Mouse (Mus musculus) C2C12 (cell line): ENCODE results near the gene Baz1a. TPM values are rescaled to one million over a fixed set of nuclear protein-coding genes. Genes with fewer than 3 reads are reported as not detected.
A peak's percentile ranks its signal among the peaks of the same experiment; 100 is the strongest.

Experiments
- H3K27me3 ChIP-seq: one replicate; pipeline ENCODE4 v1.6.1; 2011; ENCODE audit not compliant: control insufficient read depth, insufficient read depth, insufficient read length
- H3K36me3 ChIP-seq: one replicate; pipeline ENCODE4 v1.6.1; 2011; ENCODE audit not compliant: control insufficient read depth, insufficient read depth
- H3K4me3 ChIP-seq: one replicate; pipeline ENCODE4 v1.5.1; 2011; ENCODE audit warnings: mild to moderate bottlenecking, control low read depth; ENCODE audit not compliant: poor library complexity, insufficient read depth, severe bottlenecking
- H3K79me2 ChIP-seq: one replicate; pipeline ENCODE4 v1.6.1; 2011; ENCODE audit not compliant: control insufficient read depth, insufficient read depth
- H3K79me3 ChIP-seq: one replicate; pipeline ENCODE4 v1.6.1; 2011; ENCODE audit warnings: low read depth, control low read depth
- H3ac ChIP-seq: one replicate; pipeline ENCODE3; 2011; ENCODE audit warnings: low read depth; ENCODE audit not compliant: control insufficient read depth, insufficient read length
- CEBPB ChIP-seq: IDR thresholded peaks from one replicate; pipeline ENCODE4 v1.6.1; 2011; ENCODE audit warnings: low read depth, mild to moderate bottlenecking, control low read depth, moderate library complexity
- CTCF ChIP-seq: IDR thresholded peaks from one replicate; pipeline ENCODE4 v1.5.1; 2011; ENCODE audit not compliant: control insufficient read depth, insufficient read depth, insufficient read length
- FOSL1 ChIP-seq: IDR thresholded peaks from one replicate; pipeline ENCODE4 v1.8.0; 2011; ENCODE audit warnings: mild to moderate bottlenecking, low read length; ENCODE audit not compliant: poor library complexity, insufficient read depth, severe bottlenecking
- MAX ChIP-seq: IDR thresholded peaks from one replicate; pipeline ENCODE4 v1.6.1; 2011; ENCODE audit warnings: mild to moderate bottlenecking, control low read depth
- MYOD1 ChIP-seq: IDR thresholded peaks from one replicate; pipeline ENCODE4 v1.6.1; 2011; ENCODE audit warnings: low read depth; ENCODE audit not compliant: control insufficient read depth, insufficient read length
- MYOG ChIP-seq: IDR thresholded peaks from one replicate; pipeline ENCODE4 v1.6.1; 2011; ENCODE audit not compliant: control insufficient read depth, insufficient read length; ENCODE audit errors: extremely low read depth
- USF1 ChIP-seq: IDR thresholded peaks from one replicate; pipeline ENCODE4 v1.6.1; 2011; ENCODE audit warnings: low read depth, mild to moderate bottlenecking, control low read depth, moderate library complexity
- polyA plus RNA-seq: library from polyadenylated mRNA; unstranded; fragments of >200 nt; fragmentation: generic; extraction: Trizol; gene quantifications from one replicate; pipeline ENCODE4 v1.2.1, GENCODE M21; 2012; ENCODE audit warnings: missing spikeins

Gene Baz1a
- polyA plus RNA-seq, 1 experiment: 11.3 TPM

- TF ChIP-seq MYOD1 (no peak), MAX (no peak), CTCF (no peak), USF1 (peak; percentile 57), MYOG (no peak), FOSL1 (no peak)
Measured at GRCm38 (mm10) chr12:54862606-54863535, 151.3 kb downstream of the Baz1a start, which contains the start of gene Cfl2. Gene Cfl2 (minus strand): TSS chr12:54862877.

GRCm38 (mm10) chr12:54861991-54862605 lies 152.1 kb downstream of the Baz1a start:
- Histone ChIP-seq H3K36me3 (peaks cover 37% of the 10 kb centered on the region), H3K27me3 (no peaks in the 10 kb centered on the region), H3K79me3 (peaks cover 36% of the 10 kb centered on the region), H3K4me3 (peak overlapping the region; percentile 92), H3ac (peak overlapping the region; percentile 94), H3K79me2 (peaks cover 51% of the 10 kb centered on the region)
- TF ChIP-seq FOSL1 (no peak), CTCF (no peak), MAX (no peak), MYOG (no peak), MYOD1 (no peak), CEBPB (no peak), USF1 (no peak)

More at GRCm38 (mm10) chr12:54862606-54863535, 151.3 kb downstream of the Baz1a start, which contains the start of gene Cfl2:
- H3K36me3 ChIP-seq: peaks cover 29% of the 10 kb centered on the region
- H3K79me2 ChIP-seq: peaks cover 43% of the 10 kb centered on the region
- H3K27me3 ChIP-seq: no peaks in the 10 kb centered on the region
- peak within 1 kb of the TSS; percentile 94 for H3ac ChIP-seq
- peak within 1 kb of the TSS; percentile 92 for H3K4me3 ChIP-seq
- peaks cover 32% of the 10 kb centered on the region for H3K79me3 ChIP-seq

GRCm38 (mm10) chr12:54859531-54859930 lies 154.6 kb downstream of the Baz1a start:
- no peaks in the 10 kb centered on the region for H3K27me3 ChIP-seq
- H3K79me2 ChIP-seq: peaks cover 56% of the 10 kb centered on the region
- H3K79me3 ChIP-seq: peaks cover 36% of the 10 kb centered on the region
- no peak overlapping the region for H3ac ChIP-seq
- TF ChIP-seq USF1: no peak
- peak; percentile 86 for TF ChIP-seq MAX
- peak; percentile 29 for TF ChIP-seq MYOD1
- TF ChIP-seq CTCF: no peak
- peaks cover 50% of the 10 kb centered on the region for H3K36me3 ChIP-seq
- no peak overlapping the region for H3K4me3 ChIP-seq

GRCm38 (mm10) chr12:54850551-54850950 lies 163.6 kb downstream of the Baz1a start:
- no peak for TF ChIP-seq MYOG
- no peak for TF ChIP-seq CTCF
- no peak for TF ChIP-seq MAX
- no peak for TF ChIP-seq CEBPB
- TF ChIP-seq USF1: no peak
- no peak for TF ChIP-seq FOSL1
- no peak for TF ChIP-seq MYOD1
- no peaks in the 10 kb centered on the region for H3K27me3 ChIP-seq
- no peak overlapping the region for H3K4me3 ChIP-seq
- H3ac ChIP-seq: no peak overlapping the region
- H3K79me2 ChIP-seq: no peaks in the 10 kb centered on the region
- H3K79me3 ChIP-seq: no peaks in the 10 kb centered on the region
- peaks cover 6% of the 10 kb centered on the region for H3K36me3 ChIP-seq

GRCm38 (mm10) chr12:54844415-54844814 lies 169.7 kb downstream of the Baz1a start:
- H3ac ChIP-seq: no peak overlapping the region
- TF ChIP-seq CEBPB (no peak), FOSL1 (no peak), USF1 (no peak), CTCF (no peak), MAX (no peak), MYOD1 (no peak), MYOG (no peak)
- H3K27me3 ChIP-seq: no peaks in the 10 kb centered on the region
- no peaks in the 10 kb centered on the region for H3K36me3 ChIP-seq
- no peaks in the 10 kb centered on the region for H3K79me3 ChIP-seq
- H3K4me3 ChIP-seq: no peak overlapping the region
- no peaks in the 10 kb centered on the region for H3K79me2 ChIP-seq

Other genes starting within 250 kb of the Baz1a start
- 33.6 TPM for gene Snx6, start 218.6 kb downstream of the Baz1a start, polyA plus RNA-seq
- 56.5 TPM for gene Cfl2, start 151.5 kb downstream of the Baz1a start, polyA plus RNA-seq
- not detected for gene Gm20403, start 27.8 kb downstream of the Baz1a start, polyA plus RNA-seq
- 5.1 TPM for gene 2700097O09Rik, start 65.8 kb upstream of the Baz1a start, polyA plus RNA-seq
- gene Srp54a, start 65.9 kb upstream of the Baz1a start, polyA plus RNA-seq: 19.9 TPM
- 14.4 TPM for gene Fam177a, start 110.1 kb upstream of the Baz1a start, polyA plus RNA-seq
- 36.3 TPM for gene Srp54b, start 140.8 kb upstream of the Baz1a start, polyA plus RNA-seq
- gene 1700047I17Rik2, start 185.2 kb upstream of the Baz1a start, polyA plus RNA-seq: not detected
- 15.2 TPM for gene Srp54c, start 215.8 kb upstream of the Baz1a start, polyA plus RNA-seq